Mouse (Mus musculus) retina, postnatal 1 day (tissue): ENCODE data around the gene Rpl21.
A peak's percentile ranks its signal among the peaks of the same experiment; 100 is the strongest.

Source experiments
- DNase-seq: peaks from one replicate; pipeline ENCODE4 v3.0.0-alpha.2; 2012

Rpl21 gene

DNA sequence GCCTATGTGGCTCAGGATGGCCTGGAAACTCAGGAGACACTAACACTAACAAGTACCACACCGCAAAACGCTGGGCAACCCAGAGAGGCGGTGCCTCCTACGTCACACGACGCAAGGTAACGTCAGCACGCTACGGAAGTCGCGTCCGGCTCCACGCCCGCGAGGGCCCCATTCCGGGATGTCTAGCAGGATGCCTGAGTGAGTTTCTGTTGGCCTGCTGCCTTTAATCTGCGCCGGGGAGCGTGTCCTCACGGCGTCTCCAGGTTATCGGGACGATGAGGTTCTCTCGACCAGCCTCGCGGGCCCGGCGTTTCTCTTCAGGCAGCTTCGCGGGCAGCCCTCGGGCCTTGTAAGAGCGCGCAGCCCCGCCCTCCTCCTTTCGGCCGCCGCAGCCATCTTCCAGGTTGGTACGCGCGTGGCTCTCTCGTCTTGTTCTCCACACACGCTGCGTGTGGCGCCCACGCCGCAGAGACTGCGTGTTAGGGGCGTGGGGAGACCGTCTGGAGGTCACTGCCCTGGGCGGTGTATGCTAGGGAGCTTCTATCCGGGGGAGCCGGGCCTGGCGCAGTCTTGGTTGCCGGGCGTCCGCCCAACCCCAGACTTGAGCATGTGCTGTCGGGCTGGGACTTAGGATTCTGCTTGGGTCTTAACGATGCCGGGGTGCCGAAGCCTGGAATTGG is at the start of gene Rpl21:
Rpl21 (plus strand) TSS at position 122 of the 680 bp plus-strand sequence.
- peak; percentile 97 for DNase-seq

DNA sequence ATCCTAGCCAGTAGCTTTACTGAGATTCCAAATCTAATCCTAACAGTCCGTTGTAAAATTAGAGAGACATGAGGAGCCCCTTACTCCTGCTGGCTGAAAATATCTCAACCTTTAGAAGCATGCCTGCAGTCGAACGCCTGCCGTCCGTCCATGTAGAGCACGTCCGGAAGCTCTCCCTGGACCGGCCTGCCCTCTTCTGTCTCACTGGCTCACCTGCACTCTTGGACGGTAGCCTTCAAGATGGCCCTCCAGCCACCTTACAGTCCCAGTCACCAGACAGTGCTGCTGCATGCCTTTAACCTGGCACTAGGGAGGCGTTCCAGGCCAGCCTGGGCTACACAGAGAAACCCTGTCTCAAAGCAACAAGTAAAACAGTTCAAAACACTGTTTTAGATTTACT is 49.4 kb upstream of the Rpl21 start:
- no peak for DNase-seq

DNA sequence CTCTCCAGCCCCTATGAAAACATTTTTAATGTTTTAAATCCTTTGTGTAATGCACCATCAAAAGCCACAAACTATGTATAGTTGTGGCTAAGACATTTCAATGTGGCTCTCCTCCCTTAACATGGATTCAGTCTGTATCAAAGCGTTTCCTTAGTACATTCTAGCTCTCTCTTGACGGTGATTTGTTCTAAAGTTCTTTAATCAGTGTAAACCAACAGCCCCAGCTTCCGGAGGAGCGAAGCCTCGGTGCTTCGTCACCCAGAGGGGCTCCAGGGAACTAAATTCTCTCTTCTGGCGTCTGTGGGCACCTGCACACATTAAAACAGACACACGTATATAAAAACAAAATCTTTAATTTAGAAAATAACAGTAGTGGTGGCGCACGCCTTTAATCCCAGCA is 48.8 kb upstream of the Rpl21 start:
- no peak for DNase-seq

DNA sequence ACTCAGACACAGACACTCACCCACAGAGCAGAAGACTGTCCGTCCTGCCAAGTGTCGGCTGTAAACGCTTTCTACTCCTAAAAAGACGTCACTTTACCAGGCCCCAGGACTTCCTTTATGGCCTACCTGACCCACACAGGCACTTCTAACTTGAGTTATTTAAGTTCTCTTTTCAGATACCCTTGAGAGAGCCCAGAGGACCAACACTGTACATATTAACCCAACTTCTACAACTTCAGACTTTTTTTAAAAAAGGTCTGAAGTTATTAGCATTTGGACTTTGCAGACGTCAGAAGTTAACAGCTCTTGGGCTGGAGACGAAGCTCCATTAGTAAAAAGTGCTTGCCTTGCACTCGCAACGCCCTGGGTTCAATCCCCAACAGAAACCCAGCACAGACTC is 46.6 kb upstream of the Rpl21 start:
- DNase-seq, result no peak

DNA sequence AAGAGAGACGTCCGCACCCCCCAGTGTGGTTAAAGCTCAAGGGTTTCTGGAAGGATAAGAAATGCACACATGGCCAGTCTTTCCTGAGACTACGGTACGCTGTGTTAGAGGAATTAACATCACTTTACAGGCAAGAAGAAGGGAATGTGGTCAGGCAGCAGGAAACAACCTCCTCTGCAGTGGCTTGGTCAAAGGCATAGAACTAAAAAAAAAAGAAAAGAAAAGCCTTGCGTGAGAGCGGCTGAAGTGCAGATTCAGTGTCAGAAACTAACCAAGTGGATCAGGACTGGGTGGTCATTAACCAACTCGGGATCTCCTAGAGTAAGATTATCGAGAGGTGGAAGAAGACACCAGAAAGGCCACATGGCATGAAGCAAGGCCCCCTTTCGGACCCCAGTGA is 43.3 kb upstream of the Rpl21 start:
- no peak for DNase-seq

DNA sequence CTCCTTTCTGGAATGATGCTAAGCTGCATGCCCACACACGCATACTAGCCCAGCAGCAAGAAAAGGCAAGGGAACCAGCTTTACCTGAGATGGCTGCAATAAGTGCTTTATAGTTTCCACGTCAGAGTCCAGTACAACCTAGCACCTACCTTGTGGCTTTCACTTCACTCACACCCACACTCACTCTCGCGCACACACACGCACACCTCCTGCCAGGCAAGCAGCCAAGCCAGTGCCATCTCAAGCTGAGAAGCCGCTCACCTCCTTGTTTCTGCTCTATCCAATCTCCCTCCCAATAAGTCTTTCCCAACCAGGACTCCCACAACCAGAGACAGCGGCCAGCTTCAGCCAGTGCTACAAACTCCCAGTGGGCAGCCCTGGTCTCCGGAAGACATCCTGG is 41.7 kb upstream of the Rpl21 start:
- no peak for DNase-seq

DNA sequence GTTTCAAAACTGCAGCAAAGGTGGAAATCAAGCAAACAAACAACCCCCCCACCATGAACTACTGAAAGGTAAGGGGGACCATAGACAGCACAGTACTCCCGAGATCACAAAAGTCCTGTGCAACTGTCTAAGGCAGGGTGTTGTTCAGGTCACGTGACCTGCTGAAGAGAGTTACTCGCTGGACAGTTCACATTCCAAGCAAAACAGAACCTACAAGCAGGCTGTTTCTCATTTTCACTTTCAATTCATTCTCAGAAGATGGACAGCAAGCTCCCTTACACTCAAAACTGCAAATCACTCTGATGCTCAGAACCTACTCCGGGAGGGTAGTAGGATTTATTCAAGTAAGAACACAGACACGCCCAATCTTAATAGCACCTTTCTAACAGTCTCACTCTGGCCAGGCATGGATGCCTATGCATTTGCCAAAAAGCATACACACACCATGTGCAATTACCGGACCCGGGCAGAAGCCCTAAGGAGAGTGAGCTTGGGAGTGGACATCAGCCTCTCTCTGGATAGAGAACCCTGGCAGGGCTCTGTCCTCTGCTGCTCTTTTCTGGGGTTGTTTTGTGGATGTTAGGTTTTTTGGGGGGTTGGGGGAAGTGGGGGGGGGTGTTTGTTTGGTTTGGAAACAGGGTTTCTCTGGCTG is 40.4 kb upstream of the Rpl21 start:
- DNase-seq, result no peak

DNA sequence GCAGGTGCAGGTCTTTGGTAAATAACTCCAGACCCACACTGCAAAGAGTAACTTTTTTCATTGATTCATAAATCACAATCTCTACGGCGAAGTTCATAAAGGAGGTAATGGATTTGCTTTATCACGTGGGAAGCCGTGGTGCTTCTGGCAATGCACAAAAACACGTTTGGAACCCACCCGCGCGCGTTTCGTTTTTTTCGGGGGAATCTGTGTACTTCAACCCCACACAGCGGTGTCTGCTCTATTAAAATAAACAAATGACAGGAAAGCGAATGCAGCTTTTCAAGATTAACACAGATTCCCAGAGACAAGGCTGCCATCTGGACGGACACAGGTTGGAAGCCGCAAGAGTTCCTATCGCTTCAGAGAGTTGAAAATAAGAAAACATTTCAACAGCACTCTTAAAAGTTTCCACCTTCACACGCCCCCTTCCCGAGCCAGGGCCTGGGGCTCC is 39.0 kb upstream of the Rpl21 start:
- no peak for DNase-seq

DNA sequence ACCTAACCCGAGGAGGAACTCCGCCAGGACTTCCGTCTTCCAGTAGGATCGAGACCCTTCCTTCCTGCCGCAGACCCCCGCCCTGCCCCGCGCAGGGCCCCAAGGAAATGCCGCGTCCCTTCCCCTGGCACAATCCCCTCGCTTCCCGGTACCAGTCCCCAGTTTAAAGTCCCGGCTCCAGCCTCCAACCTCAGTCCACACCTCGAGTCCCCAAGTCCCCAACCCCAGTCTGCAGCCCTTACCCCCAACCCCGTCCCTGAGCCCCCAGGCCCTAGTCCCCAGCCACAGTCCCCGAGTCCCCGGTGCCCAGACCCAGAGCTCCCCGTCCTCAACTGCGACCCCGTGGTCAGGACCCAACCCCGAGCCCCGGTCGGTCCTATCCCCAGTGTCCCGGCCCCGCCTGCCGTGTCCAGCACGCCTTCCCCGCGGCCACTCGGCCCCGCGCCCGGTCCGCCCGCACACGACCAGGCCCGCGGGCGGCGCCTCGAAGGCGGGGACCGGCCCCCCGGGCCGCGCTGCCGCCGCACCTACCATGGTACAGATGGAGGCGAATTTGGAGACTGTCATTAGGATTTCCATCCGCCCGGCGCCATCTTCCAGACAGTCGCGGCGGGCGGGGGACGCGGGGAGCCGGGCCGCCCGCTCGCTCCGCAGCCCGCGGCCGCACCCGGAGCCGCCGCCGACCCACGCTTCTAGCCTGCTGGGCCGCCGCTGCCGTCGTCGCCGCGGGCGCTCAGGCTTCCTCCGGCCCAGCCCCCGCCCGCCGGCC is 38.4 kb upstream of the Rpl21 start:
- no peak for DNase-seq

DNA sequence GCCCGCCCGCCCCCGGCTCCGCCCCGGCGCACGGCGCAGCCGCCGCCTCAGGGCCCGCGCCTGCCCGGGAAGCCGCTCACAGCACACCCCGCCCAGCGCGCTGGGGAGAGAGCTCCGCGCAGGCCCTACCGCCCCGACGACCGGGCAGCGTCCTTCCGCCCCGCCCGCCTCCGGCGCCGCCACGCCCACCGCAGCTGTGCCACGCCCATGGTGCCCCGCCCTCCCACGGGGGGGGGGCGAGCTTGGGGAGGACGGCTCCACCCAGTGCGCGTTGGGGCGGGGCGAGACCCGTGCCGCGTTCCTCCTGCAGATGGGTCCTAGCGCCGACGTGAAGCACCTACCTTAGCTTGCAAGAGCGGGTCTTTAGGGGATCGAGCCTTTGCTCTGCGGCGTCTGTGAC is 37.8 kb upstream of the Rpl21 start, which contains the start of gene Usp12:
Usp12 (minus strand) TSS at position 154 of the 400 bp plus-strand sequence.
- peak; percentile 96 for DNase-seq

DNA sequence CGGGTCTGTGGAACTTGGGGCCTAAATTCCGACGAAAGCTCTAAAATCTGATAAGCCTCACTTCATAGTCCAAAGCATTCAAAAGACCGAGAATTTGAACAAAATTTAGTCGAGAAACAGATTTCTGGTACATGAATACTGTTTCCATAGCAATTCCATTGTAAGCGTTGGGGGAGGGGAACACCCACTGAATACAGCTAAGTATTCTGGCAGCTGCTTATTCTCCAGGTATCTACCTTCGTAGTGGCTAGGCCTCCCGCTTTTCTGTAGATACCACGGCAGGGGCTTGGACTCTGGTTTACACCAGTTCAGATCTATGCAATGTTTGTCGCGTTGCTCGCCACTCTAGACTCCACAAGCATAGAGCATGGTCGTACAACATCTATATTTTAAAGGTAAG is 37.0 kb upstream of the Rpl21 start:
- no peak for DNase-seq

DNA sequence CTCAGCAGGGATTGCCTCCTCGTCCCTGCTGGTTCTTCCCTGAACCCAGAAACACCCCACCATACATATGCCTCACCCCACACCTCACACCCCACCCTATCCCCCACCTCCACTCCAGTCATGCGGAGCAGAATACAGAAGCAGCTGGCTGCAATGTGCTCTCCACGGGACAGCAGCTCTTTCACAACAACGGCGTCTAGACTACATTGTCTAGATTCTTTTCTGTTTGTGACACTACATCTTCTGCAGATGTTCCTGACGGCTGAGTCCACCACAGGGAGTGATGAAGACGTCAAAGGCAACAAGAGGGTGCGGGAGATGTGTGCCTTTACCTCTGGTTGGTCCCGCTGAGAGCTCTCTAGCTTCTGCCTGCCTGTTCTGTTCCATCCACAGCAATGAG is 34.7 kb upstream of the Rpl21 start:
- DNase-seq, result no peak

DNA sequence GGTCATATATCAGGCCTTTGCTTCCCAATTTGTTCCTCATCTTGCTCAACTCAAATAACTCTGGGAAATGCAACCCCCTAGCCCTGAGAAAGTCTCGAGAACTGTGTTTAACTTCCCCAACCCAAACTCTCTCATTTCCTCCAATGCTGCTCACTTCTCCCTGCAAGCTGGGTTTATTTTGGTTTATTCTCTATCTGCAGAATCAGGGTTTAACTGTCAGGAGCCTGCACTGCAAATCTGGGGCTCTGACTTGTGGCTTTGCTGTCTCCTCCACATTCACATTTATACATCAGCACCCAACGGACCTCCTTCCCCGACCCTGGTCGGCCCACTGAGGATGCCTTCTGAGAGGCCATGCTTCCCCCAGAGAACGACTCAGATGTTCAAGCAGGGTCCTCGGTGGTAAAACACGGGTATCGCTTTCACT is 26.7 kb upstream of the Rpl21 start:
- DNase-seq, result no peak

DNA sequence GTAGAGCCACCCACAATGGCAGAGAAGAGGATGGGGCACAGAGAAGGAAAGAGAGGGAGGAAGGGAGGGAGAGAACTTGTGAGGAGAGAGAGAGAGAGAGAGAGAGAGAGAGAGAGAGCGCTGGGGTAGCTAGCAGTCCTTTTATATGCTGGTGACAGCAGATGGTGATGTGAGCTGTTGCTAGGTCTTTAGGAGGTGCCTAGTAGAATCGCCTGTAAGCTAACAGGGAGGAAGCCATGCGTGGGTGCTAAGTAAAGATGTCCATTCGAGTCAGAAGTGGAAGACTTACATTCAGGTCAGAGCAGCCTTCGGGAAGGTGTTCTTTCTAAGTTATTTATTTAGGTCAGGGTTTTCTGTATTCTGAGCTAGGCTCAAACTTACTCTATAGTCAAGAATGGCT is 22.7 kb upstream of the Rpl21 start:
- DNase-seq, result no peak

DNA sequence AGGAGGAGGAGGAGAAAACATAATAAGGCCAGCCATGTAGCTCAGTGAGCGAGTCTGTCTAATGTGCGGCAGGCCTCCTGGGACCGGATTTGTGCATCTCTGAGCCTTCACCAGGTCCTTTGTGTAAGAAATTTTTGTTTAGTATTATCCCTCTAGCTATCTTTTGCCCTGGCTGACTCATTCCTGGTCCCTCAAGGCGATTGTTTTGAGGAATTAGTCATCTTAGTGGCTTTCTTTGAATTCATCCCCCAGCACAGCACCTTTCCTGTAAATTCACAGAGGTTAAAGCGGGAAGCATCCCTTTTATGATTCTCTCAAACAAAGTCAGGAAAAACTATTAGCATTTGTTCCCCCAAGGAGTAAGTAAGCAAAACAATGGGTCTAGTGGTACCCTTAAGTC is 19.8 kb upstream of the Rpl21 start:
- DNase-seq, result no peak

DNA sequence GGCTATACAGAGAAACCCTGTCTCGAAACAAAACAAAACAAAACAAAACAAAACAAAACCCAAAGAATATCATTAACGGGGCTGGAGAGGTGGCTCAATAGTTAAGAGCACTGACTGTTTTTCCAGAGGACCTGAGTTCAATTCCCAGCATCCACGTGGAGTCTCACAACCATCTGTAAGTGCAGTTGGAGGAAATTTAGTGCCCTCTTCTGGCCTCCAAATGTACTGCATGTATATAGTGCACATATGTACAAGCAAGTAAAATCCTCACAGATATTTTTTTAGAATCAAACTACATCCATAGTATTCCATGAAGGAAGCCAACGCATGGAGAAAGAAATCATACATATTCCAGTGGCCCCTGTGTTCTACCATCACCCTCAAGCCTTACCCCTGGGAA is 19.3 kb upstream of the Rpl21 start:
- no peak for DNase-seq

DNA sequence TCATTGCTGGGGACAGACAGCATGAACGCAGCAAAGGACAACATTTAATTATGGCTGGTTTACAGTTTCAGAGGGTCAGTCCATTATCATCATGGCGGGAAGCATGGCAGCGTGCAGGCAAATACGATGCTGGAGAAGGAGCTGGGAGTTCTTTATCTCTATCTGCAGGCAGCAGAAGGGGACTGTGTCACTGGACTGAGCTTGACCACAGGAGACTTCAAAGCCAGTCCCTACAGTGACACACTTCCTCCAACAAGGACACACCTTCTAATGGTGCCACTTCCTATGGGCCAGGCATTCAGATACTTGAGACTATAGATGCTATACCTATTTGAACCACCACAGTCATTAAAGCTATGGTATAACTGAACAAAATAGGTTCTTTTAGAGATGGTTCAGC is 17.3 kb upstream of the Rpl21 start:
- no peak for DNase-seq

DNA sequence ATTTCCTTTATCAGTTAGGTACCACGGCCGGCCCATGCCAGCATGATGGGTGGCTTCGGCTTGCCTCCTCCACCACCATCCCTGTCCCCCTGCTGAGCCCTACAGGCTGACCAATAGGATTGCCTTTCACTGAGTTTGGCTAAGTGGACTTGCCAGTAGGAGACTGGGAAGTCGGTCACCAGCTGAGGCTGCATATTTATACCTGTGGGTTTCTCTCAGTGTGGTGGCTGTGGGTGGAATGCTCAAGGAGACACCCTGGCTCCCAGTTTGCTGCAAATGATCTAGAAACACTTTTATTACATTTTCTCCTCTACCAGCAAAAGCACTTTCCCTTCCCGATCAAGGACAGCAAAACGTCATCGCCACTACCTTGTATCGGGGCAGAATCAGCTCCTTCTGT is 15.1 kb upstream of the Rpl21 start:
- DNase-seq, result no peak

DNA sequence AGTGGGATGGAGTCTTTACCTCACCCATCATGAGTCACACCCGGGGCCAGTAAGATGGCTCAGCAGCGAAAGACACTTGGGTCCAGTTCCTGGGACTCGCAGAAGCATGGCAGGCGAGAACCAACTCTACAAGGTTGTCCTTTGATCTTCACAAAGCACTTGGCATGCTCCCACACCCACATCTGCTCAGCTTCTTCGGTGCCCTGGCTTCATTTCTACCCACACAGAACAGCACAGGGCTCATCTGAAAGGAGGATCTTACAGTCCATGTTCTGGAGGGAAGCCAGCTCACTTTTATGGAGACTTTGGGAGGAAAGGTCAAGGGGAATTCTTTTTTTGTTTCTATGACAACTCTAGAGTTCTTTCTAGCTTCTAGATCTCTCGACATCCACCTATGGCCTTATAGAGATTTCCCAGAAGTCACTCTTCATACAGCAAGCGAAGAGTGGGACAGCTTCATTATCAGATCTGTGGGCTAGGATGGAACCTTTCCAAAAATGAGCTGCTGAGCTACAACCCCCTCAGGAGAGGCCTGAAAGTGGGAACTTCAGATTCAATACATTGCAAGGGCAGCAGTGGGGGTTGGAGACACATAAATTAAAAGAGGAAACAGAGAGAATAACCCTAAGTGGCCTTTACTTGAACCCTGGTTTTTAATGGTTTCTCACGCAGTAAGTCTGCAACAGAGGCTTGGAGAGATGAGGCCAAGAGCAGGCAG is 13.6 kb upstream of the Rpl21 start:
- DNase-seq, result no peak

DNA sequence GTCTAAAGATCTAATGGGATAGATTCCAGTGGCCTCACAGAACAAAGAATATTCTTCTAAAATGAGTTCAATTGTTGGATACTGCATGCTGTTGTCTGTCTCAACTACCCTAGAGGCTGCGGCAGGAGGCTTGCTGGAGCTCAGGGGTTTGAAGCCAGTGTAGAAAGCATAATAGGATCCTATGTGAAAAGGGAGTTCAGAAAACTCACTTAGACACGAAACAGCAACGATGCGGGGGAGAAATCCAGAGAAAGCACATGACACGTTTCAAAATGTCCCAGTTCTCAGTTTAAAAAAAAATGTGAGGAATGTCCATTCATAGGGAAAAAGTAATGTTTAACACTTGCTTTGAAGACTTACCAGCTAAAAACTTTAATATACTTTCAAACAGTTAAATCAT is 9.7 kb upstream of the Rpl21 start:
- DNase-seq, result no peak

DNA sequence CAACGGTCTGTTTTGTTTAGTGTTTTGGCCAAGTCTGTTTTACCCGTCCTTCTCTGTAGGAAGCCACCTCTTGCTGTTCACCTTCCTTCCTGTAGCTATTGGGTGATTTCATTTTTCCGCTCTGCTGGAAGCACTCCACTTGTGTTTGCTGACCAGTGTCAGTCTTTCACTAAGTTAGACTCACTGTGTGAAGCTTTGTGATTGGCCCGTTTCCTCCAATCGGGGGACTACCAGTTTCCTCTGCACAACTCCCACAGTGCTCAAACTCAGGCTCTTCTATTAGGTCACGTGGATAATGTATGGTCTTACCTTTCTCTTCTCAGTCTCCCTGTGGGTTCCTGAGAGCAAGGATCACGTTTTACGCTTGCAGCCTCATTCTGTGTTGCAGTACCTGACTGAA is 3.2 kb upstream of the Rpl21 start:
- DNase-seq, result no peak

DNA sequence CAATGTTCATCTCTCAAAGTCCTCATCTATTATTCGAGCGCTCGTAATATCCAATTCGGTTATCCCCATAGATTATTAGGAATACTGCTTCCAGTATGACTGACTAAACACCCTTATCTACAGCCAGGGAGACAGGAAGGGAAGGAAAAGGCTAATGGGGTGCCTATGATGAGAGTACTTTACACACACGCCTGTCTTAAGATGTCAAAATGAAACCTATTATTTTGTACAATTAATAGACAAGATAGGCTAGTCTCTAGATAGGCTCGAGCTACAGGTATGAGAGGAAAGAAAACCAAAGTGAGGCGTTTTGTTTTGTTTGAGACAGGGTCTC is 288 bp upstream of the Rpl21 start:
- no peak for DNase-seq

DNA sequence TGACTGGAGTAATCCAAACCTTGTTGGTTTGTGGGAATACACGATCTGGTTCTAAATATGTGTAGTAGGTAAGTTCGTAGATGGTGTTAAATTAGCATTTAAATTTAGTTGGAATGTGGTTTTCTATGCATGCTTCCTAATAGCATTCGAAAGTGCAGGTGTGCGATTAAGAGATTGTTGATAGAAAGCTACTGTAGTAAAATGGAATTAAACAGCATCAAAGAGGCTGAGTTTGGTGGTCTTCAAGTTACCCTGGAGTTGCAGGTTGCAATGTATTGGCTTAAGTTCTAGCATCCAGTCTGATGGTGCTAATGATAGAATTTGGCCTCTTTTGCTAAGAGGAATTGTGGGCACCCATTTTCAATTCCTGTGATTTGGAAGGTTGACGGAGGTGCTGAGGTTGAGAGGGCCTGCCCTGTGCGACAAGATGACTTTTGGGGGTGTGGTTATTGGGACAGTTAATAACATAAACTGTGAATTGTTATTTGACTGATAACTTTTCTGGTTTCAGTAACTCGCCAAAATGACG is 1.0 kb downstream of the Rpl21 start:
- no peak for DNase-seq
